Mouse (Mus musculus) bone marrow, adult 2 months (tissue): ENCODE data around the gene Wdr41. TPM values are rescaled to one million over a fixed set of nuclear protein-coding genes. Genes with fewer than 3 reads are reported as not detected.

Experiments used
- H3K27ac ChIP-seq: fragments of 200-500 bp; 2 replicates; pipeline ENCODE4 v1.5.1; 2012; ENCODE audit warnings: low read depth, mild to moderate bottlenecking, control low read depth, inconsistent platforms, low read length; ENCODE audit not compliant: control insufficient read depth, poor library complexity, insufficient read depth
- H3K4me1 ChIP-seq: fragments of 200-500 bp; 2 replicates; pipeline ENCODE4 v1.6.1; 2011; ENCODE audit warnings: low read length; ENCODE audit not compliant: control insufficient read depth, insufficient read depth
- H3K4me3 ChIP-seq: fragments of 200-500 bp; replicated peaks from 2 replicates; pipeline ENCODE3; 2011; ENCODE audit warnings: mild to moderate bottlenecking, low read depth, low read length, control low read depth; ENCODE audit not compliant: control insufficient read depth
- CTCF ChIP-seq: fragments of 200-500 bp; IDR thresholded peaks from 2 replicates; pipeline ENCODE4 v1.5.1; 2011; ENCODE audit warnings: low read length, control low read depth; ENCODE audit not compliant: control insufficient read depth, insufficient read depth
- POLR2A ChIP-seq: fragments of 200-500 bp; IDR thresholded peaks from 2 replicates; pipeline ENCODE4 v1.6.1; 2011; ENCODE audit warnings: low read depth, mild to moderate bottlenecking, control low read depth, low read length, borderline replicate concordance; ENCODE audit not compliant: control insufficient read depth
- WGBS: fragments of 180-500 bp; shearing (Covaris S2); methylation state at CpG from one replicate; pipeline ENCODE4 v1.1.7; 2018; 5-methylcytosine and 5-hydroxymethylcytosine counted together
- polyA plus RNA-seq: library from polyadenylated mRNA; stranded (reverse); fragments of >200 nt; gene quantifications from 2 replicates; pipeline ENCODE4 v1.2.4, GENCODE M21; 2011; ENCODE audit warnings: low replicate concordance; ENCODE audit not compliant: missing spikeins, insufficient read depth, insufficient read length

Wdr41 gene
- polyA plus RNA-seq, 1 experiment: 9.2 TPM

DNA sequence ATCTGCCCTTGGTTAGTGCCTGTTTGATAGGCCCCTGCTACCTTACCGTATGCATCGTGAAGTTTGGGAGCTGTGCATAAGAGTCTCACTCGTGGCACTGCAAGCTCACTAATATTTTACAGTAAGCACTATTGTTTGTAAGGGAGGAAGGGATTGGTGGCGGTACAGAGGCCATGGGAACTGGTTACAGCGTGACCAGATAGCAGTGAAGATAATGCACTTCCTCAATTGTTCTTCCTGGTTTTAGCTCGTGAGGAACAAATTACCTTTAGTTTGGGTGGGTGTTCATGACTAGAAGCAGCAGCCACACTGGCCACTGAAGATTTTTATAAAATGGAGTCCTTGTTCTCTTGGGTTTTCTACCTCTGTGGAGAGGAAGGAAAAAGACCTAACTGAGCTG lies 43.2 kb downstream of the Wdr41 start:
- Histone ChIP-seq H3K27ac (no peak overlapping the region), H3K4me3 (no peak overlapping the region), H3K4me1 (no peaks in the 10 kb centered on the region; the same call in 1 of the 2 replicates)
- WGBS: 34% methylated on average over 6 of the region's 6 CpGs
- no peak for TF ChIP-seq CTCF
- TF ChIP-seq POLR2A: no peak

DNA sequence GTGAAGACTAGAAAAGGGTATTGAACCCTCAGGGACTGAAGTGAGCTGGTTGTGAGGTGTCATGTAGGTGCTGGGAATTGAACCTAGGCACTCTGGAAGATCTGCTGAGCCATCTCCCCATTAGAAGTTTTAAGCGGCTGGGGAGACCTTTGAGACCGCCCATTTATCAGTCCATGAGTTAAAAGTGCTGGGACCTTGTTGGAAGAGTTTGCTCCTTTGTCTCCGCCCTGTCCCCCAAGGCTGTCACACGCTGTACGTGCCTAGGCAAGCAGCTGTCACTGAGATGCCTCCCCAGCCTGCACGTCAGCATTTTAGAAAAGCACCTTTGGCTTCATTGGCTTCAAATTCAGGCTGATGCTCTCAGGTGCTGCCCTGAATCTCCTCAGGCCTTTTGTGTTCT lies 44.1 kb downstream of the Wdr41 start:
- WGBS: 84% methylated on average over 6 of the region's 6 CpGs
- no peak overlapping the region for H3K27ac ChIP-seq
- H3K4me1 ChIP-seq: no peaks in the 10 kb centered on the region; the same call in 1 of the 2 replicates
- no peak for TF ChIP-seq CTCF
- no peak for TF ChIP-seq POLR2A
- H3K4me3 ChIP-seq: no peak overlapping the region

DNA sequence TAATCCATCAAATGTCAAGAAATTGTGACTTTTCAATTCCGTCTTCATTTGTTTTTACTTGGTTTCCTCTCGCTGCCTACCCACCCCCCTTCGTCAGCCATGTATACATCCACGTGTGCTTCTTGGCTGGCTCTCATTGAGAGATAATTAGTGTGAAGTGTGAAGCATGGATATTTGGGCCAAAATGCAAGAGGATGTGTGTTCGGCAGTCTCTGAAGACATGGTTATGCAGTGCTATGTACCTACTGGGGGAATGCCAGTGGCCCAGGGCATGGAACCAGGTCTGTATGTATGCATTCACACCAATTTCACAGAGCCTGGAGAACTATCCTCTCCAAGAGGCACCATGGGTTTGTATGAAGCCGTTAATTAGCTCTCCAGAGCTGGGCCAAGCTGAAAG lies 54.7 kb downstream of the Wdr41 start:
- WGBS: 88% methylated on average over 6 of the region's 6 CpGs
- Histone ChIP-seq H3K27ac (no peak overlapping the region), H3K4me3 (no peak overlapping the region), H3K4me1 (no peaks in the 10 kb centered on the region)
- TF ChIP-seq POLR2A (no peak), CTCF (no peak)

DNA sequence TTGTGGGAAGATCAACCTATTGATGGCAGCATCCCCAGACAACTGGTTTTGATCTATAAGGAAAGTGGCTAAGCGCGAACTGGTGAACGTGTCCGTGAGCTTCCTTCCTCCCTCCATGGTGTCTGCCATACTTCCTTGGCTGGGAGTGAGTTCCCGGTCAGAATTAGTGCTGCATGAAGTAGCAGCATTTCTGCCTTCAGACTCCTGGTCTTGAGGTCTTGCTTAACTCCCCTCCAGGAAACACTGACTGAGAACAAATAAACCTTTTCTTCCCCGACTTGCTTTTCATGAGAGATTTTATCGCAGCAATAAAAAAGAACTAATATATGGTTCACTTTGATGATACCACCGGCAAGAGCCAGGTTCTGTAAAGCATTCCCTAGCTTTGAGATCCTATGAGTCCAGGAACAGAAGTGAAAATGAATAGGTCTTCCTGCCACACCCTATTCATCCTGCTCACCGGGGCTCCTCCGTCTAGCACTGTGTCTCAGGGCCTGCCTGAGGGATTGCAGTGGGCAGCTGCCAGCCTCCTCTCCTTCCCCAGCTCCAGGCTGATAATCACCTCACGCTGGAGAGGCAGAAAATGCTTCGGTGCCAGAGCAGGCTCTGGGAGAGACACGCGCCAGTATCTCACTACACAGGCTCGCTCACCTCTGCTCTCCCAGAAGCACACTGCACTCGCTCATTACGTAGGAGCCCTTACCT lies 56.1 kb downstream of the Wdr41 start:
- H3K27ac ChIP-seq: no peak overlapping the region
- TF ChIP-seq POLR2A: no peak
- no peak for TF ChIP-seq CTCF
- no peaks in the 10 kb centered on the region for H3K4me1 ChIP-seq
- H3K4me3 ChIP-seq: no peak overlapping the region
- WGBS: 85% methylated on average over 17 of the region's 17 CpGs

DNA sequence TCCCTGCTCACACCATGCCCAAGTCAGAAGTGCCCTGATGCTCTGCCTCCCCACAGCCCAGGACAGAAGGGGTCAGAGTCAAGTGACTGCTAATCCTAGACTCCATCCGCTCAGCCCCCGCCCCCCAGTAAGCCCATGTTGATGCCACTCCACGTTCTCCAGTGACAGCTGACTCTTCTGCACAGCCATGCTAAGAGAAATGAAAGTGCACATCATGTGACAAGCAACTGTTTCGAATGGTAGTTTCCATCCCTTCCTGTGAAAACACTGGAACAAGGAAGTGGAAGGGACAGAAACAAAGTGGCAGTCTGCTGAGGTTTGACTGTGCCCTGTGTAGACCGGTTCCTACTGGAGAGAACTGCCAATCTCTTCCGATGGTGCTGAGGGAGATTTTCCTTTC lies 56.8 kb downstream of the Wdr41 start:
- Histone ChIP-seq H3K4me3 (no peak overlapping the region), H3K27ac (no peak overlapping the region), H3K4me1 (no peaks in the 10 kb centered on the region)
- TF ChIP-seq CTCF: no peak
- TF ChIP-seq POLR2A: no peak
- 67% methylated on average over 6 of the region's 6 CpGs for WGBS

DNA sequence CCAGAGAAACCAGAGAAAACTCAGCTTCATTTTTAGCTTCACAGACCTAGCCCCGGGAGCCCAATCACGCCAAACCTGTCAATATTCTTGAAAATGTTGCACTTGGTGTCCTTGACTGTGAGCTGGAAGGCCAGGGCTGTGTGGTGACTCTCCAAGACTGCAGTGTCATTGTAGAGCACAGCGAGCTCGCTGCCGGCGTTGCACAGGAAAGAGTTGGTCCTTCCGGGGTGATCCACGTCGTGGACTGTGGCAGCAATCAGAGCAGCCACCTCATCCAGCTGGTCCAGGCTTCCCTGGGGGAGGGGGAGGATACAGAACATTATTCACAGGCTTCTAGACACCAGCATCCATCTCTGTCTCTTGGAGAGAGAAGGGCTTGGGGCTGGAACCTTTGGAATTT lies 58.0 kb downstream of the Wdr41 start:
- TF ChIP-seq POLR2A: no peak
- Histone ChIP-seq H3K4me1 (no peaks in the 10 kb centered on the region), H3K4me3 (no peak overlapping the region), H3K27ac (no peak overlapping the region)
- WGBS: 17% methylated on average over 9 of the region's 9 CpGs

DNA sequence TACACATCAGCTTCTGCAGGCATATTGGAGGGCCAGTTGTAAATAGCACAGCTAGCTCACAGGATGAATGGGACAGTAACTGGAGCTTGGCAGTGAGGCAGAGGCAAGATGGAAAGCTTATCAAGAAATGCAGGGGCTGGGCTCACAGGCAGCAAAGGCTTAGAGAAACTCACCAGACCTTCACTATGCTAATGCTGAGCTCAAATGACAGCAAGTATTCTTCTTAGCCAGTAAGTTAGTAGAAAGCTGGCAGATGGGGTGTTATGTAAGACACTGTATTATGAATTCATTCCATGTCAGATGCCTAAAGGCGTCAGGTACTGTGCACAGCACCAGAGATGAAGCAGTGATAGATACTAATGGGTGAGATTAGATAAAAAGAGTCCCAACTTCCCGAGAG lies 58.6 kb downstream of the Wdr41 start:
- WGBS: 69% methylated on average over 2 of the region's 2 CpGs
- TF ChIP-seq CTCF: no peak
- no peak for TF ChIP-seq POLR2A
- H3K27ac ChIP-seq: no peak overlapping the region
- H3K4me1 ChIP-seq: no peaks in the 10 kb centered on the region
- no peak overlapping the region for H3K4me3 ChIP-seq

DNA sequence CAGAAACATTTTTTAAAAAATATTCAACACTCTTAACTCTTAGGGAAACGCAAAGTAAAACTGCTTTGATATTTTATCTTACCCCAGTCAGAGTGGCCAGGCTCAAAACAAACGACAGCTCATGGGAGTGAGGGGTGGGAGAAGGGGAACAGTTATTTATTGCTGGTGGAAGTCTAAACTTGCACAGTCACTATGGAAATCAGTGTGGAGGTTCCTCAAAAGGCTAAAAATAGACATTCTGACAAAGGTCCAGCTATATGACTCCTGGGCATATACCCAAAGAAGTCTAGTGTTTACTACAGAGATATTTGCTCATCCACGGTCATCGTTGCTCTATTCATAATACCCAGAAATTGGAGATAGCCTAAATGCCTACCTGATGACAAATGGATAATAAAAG lies 62.1 kb downstream of the Wdr41 start:
- no peak overlapping the region for H3K4me3 ChIP-seq
- no peaks in the 10 kb centered on the region for H3K4me1 ChIP-seq
- 7% methylated on average over 4 of the region's 4 CpGs for WGBS
- H3K27ac ChIP-seq: no peak overlapping the region
- TF ChIP-seq POLR2A: no peak

DNA sequence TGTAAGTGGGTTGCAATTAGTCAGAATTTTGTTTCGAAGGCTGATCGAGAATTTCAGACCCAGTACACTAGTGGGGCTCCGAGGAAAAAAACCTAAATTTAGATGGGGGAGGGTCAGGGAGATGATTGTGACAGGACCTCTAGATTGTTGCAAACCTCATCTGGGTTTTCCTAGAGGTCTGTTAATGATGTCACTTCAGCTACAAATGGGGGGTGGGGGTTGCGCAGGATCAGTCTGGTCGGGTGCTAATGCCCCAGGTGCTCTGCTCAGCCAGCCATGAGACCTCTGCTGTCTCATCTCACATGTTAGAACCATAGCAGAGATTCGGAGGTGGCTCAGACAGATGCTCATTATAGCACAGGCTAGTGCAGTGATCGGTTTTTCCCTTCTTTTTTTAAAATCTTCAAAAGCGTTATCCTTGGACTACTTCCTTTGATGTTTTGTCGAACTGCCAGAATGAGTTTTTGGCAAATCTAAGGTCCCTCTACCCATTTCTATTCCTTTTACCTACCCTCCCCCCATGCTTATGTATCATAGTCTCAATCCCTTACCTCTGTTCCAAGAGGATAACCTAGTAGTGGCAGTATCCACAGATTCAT lies 64.1 kb downstream of the Wdr41 start:
- TF ChIP-seq CTCF (no peak), POLR2A (no peak)
- no peak overlapping the region for H3K4me3 ChIP-seq
- no peak overlapping the region for H3K27ac ChIP-seq
- WGBS: 84% methylated on average over 9 of the region's 9 CpGs
- no peaks in the 10 kb centered on the region for H3K4me1 ChIP-seq
